Mouse (Mus musculus) testis, adult 2 months (tissue): ENCODE results near the gene Ap1m2.

Experiments
- CTCF ChIP-seq: fragments of 200-500 bp; IDR thresholded peaks from 2 replicates; pipeline ENCODE4 v1.5.1; 2012; ENCODE audit warnings: low read depth, mild to moderate bottlenecking, inconsistent platforms, low read length, moderate library complexity; ENCODE audit not compliant: control insufficient read depth, insufficient read depth, insufficient replicate concordance
- POLR2A ChIP-seq: fragments of 200-500 bp; IDR thresholded peaks from 2 replicates; pipeline ENCODE4 v1.6.1; 2012; ENCODE audit warnings: low read depth, mild to moderate bottlenecking, inconsistent platforms, low read length, moderate library complexity; ENCODE audit not compliant: control insufficient read depth

GRCm38 (mm10) chr9:21254690-21255089, 57.4 kb downstream of the Ap1m2 start:
- TF ChIP-seq CTCF (no peak), POLR2A (no peak)
